Comparison of ENCODE assay signal across 19 mouse cellular contexts in genomic region chr1:89770298-89770697, GRCm38 (mm10).
A peak's percentile ranks its signal among the peaks of the same experiment; 100 is the strongest.
DNase-seq lines count a peak whose midpoint lies in the region; ATAC-seq and TF ChIP-seq lines count a peak whose summit lies in the region.
"Had no signal": no experiment of that assay in that cellular context is flagged by ENCODE, and none has a peak within 500 bp of the region (broad histone marks: within the 10 kb centered on the region; RNA-seq: fewer than 3 reads in every experiment).

No protein-coding gene starts in this region.

- H3K4me3 ChIP-seq in intestine, postnatal 0 days (ENCODE audit: low read depth, low read length): no peak overlapping the region
- no peak overlapping the region for H3K4me3 ChIP-seq in intestine, embryonic 15.5 days (replicated peaks)
- H3K4me3 ChIP-seq in lung, embryonic 14.5 days (ENCODE audit: low read depth, low read length): no peak overlapping the region
- H3K4me3 ChIP-seq in ES-E14 (ENCODE audit: insufficient read depth in 1 of 2, low read depth in 1 of 2, low read length in 2 of 2, poor library complexity in 1 of 2, severe bottlenecking in 1 of 2): no peak overlapping the region
- H3K4me3 ChIP-seq: embryonic facial prominence, embryonic 15.5 days; hindbrain, embryonic 15.5 days; limb, embryonic 12.5 days; midbrain, embryonic 13.5 days had no signal

- H3K9ac ChIP-seq in intestine, postnatal 0 days (ENCODE audit: low read depth, low read length): no peak overlapping the region
- no peak overlapping the region for H3K9ac ChIP-seq in intestine, embryonic 15.5 days
- no peak overlapping the region for H3K9ac ChIP-seq in lung, embryonic 14.5 days
- no peak overlapping the region for H3K9ac ChIP-seq in ES-E14 (ENCODE audit: insufficient read depth, low read depth, low read length, poor library complexity, severe bottlenecking)
- H3K9ac ChIP-seq: embryonic facial prominence, embryonic 15.5 days; hindbrain, embryonic 15.5 days; limb, embryonic 12.5 days; midbrain, embryonic 13.5 days had no signal

- no peak overlapping the region for H3K4me2 ChIP-seq in intestine, postnatal 0 days (replicated peaks; ENCODE audit: low read depth)
- H3K4me2 ChIP-seq in intestine, embryonic 15.5 days (replicated peaks): no peak overlapping the region
- H3K4me2 ChIP-seq in lung, embryonic 14.5 days: no peak overlapping the region
- H3K4me2 ChIP-seq: embryonic facial prominence, embryonic 15.5 days; heart, embryonic 11.5 days; hindbrain, embryonic 15.5 days; limb, embryonic 12.5 days; midbrain, embryonic 13.5 days had no signal

- in situ Hi-C loops in ES-E14 (cut with MboI; ENCODE audit: low sequenced_read_pairs in 2 of 2, unreplicated experiment in 2 of 2): loop anchor here (10.0 to 25.0 kb wide), 2 partner anchors 167 to 185 kb away; partner anchors contain the start of gene Gbx2 (in 1 of the 2)

- no peak for DNase-seq in lung, embryonic 14.5 days
- no peak for DNase-seq in lung, postnatal 36 days
- DNase-seq in ES-E14 (ENCODE audit: low read depth, low spot score): no peak
- no peak for DNase-seq in right cerebral cortex, adult 2 months (ENCODE audit: low spot score in 2 of 2)
- no peak for DNase-seq in cerebellum, adult 9-10 months
- DNase-seq: adrenal gland, postnatal 36 days; cerebellum, adult 8-10 months; embryo, embryonic 11 days; gastrocnemius, postnatal 25 days; kidney, adult 9 months; lung, adult 2 months had no signal

- WGBS in intestine, postnatal 0 days: 77% methylated on average over 1 of the region's 1 CpGs
- WGBS in intestine, embryonic 15.5 days: 70% methylated on average over 1 of the region's 1 CpGs
- WGBS in lung, embryonic 14.5 days: 68% methylated on average over 1 of the region's 1 CpGs

- ATAC-seq in intestine, postnatal 0 days: no peak
- ATAC-seq in intestine, embryonic 15.5 days: no peak
- ATAC-seq in lung, embryonic 14.5 days (ENCODE audit: insufficient read depth): no peak
- ATAC-seq: activated CD4-positive, CD25-positive, alpha-beta regulatory T cell, adult 4 months had no signal

- TF ChIP-seq CTCF in intestine, postnatal 0 days (IDR thresholded peaks at IDR 0.05; ENCODE audit: low read depth): peak; percentile 68
- peak; percentile 48 for TF ChIP-seq CTCF in lung, embryonic 14.5 days (IDR thresholded peaks at IDR 0.05; ENCODE audit: low read depth)

- no peak overlapping the region for H3K27ac ChIP-seq in intestine, postnatal 0 days (ENCODE audit: low read depth, low read length)
- H3K27ac ChIP-seq in intestine, embryonic 15.5 days: no peak overlapping the region
- no peak overlapping the region for H3K27ac ChIP-seq in lung, embryonic 14.5 days (ENCODE audit: low read depth)
- H3K27ac ChIP-seq in ES-E14 (ENCODE audit: insufficient read depth, low read depth, low read length, poor library complexity, severe bottlenecking): no peak overlapping the region
- H3K27ac ChIP-seq: embryonic facial prominence, embryonic 15.5 days; hindbrain, embryonic 15.5 days; limb, embryonic 12.5 days; midbrain, embryonic 13.5 days had no signal

- H3K36me3 ChIP-seq in intestine, postnatal 0 days (ENCODE audit: control insufficient read depth, insufficient read depth): peaks cover 5% of the 10 kb centered on the region; the same call in 1 of the 2 replicates
- peaks cover 4% of the 10 kb centered on the region; the same call in 1 of the 2 replicates for H3K36me3 ChIP-seq in intestine, embryonic 15.5 days
- H3K36me3 ChIP-seq in lung, embryonic 14.5 days (ENCODE audit: insufficient read depth): no peaks in the 10 kb centered on the region
- no peaks in the 10 kb centered on the region for H3K36me3 ChIP-seq in ES-E14 (ENCODE audit: control insufficient read depth, insufficient read depth, low read length, poor library complexity, severe bottlenecking)
- H3K36me3 ChIP-seq: hindbrain, embryonic 15.5 days had no signal

- no peaks in the 10 kb centered on the region for H3K4me1 ChIP-seq in intestine, postnatal 0 days (replicated peaks; ENCODE audit: control insufficient read depth, insufficient read depth, low read length)
- no peaks in the 10 kb centered on the region for H3K4me1 ChIP-seq in intestine, embryonic 15.5 days (replicated peaks)
- no peaks in the 10 kb centered on the region for H3K4me1 ChIP-seq in lung, embryonic 14.5 days (ENCODE audit: insufficient read depth)
- H3K4me1 ChIP-seq in ES-E14 (ENCODE audit: control insufficient read depth in 2 of 2, insufficient read depth in 2 of 2, low read length in 2 of 2, poor library complexity in 1 of 2): no peaks in the 10 kb centered on the region

- H3K27me3 ChIP-seq in intestine, postnatal 0 days (replicated peaks; ENCODE audit: control insufficient read depth, insufficient read depth, low read length): no peaks in the 10 kb centered on the region
- H3K27me3 ChIP-seq in intestine, embryonic 15.5 days (replicated peaks): no peaks in the 10 kb centered on the region
- H3K27me3 ChIP-seq in lung, embryonic 14.5 days (ENCODE audit: insufficient read depth, low read length): no peaks in the 10 kb centered on the region
- H3K27me3 ChIP-seq: embryonic facial prominence, embryonic 15.5 days; hindbrain, embryonic 15.5 days; limb, embryonic 12.5 days had no signal

- H3K9me3 ChIP-seq in intestine, postnatal 0 days (ENCODE audit: control insufficient read depth): no peaks in the 10 kb centered on the region
- H3K9me3 ChIP-seq in intestine, embryonic 15.5 days: no peaks in the 10 kb centered on the region
- H3K9me3 ChIP-seq in lung, embryonic 14.5 days (ENCODE audit: low read depth, low read length): no peaks in the 10 kb centered on the region; the same call in 1 of the 2 replicates
- no peaks in the 10 kb centered on the region for H3K9me3 ChIP-seq in ES-E14 (ENCODE audit: control insufficient read depth, insufficient read depth, low read depth, low read length)
- H3K9me3 ChIP-seq: embryonic facial prominence, embryonic 15.5 days; hindbrain, embryonic 15.5 days; limb, embryonic 12.5 days; midbrain, embryonic 13.5 days had no signal

TF ChIP-seq in ES-E14, 5 proteins besides CTCF, POLR2A, EP300 and RAD21:
- TF ChIP-seq HCFC1 (IDR thresholded peaks at IDR 0.05; ENCODE audit: borderline replicate concordance, insufficient read depth, low read length) (no peak), MAFK (IDR thresholded peaks at IDR 0.05; ENCODE audit: insufficient read depth, low read depth, low read length) (no peak), ZNF384 (IDR thresholded peaks at IDR 0.05; ENCODE audit: low read depth, low read length) (no peak), ZC3H11A (IDR thresholded peaks at IDR 0.05; ENCODE audit: borderline replicate concordance, low read depth, low read length) (peak; percentile 47; the same call in 1 of the 2 replicates)
